Mouse (Mus musculus) small intestine, adult 2 months (tissue): ENCODE measurements around the gene Nhej1.

Source experiments
- CTCF ChIP-seq: fragments of 200-500 bp; IDR thresholded peaks from 2 replicates; pipeline ENCODE4 v1.5.1; 2012; ENCODE audit warnings: low read depth, mild to moderate bottlenecking, control low read depth, inconsistent platforms, low read length, moderate library complexity, mixed read lengths; ENCODE audit not compliant: insufficient replicate concordance, insufficient read length; ENCODE audit errors: extremely low read depth
- POLR2A ChIP-seq: fragments of 200-500 bp; IDR thresholded peaks from 2 replicates; pipeline ENCODE4 v1.6.1; 2012; ENCODE audit warnings: low read depth, mild to moderate bottlenecking, control low read depth, inconsistent platforms, low read length, moderate library complexity

DNA sequence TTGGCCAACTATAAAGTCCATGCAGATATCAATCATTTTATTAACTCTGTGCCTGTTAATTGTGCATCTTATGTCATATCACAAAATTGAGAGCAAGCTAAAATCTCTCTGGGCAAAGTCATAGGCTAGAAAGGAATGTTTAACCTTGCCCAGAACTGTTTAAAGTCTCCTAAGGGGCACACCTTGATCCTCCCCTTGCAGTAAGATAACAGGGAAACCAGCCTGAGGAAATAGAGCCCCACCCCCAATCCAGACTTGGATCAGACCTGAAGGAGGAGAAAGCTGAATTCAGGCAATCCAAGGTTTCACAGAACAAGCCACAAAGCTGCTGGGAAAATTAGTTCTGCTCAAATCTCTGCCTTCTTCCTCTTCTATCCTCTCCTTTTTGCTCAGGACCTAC is 114.2 kb downstream of the Nhej1 start:
- TF ChIP-seq CTCF (no peak), POLR2A (no peak)
